Mouse (Mus musculus) lung, adult 18-20 months (tissue): ENCODE data around the gene Hnrnpdl.

ENCODE experiments used
- DNase-seq, 2 experiments: peaks; one replicate each; pipeline ENCODE4 v3.0.0; 2022; ENCODE audit warnings: mixed read lengths in 2 of 2

The Hnrnpdl gene

GRCm38 (mm10) chr5:100000500-100000899 is 39.0 kb downstream of the Hnrnpdl start:
- no peak for DNase-seq

DNA sequence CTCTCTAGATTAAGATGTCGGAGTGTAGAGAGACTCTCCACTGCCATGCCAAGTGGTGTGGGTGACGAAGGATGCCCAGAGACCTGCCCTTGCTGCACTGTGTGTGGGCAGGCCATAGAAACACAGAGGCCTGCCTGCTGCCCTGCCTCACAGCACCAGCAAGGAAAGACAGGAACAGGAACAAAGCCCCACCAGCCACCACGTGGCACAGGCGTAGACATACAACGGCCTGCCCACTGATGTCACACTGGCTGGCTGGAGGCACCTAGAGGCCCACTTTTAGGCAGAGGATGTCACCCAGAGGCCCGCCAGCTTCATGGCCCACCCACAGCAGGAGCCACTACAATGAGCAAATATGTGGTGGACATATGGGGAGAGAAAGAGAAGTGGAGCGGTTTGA is 39.4 kb downstream of the Hnrnpdl start:
- DNase-seq: no peak

GRCm38 (mm10) chr5:99994680-99995079 is 44.8 kb downstream of the Hnrnpdl start:
- DNase-seq: no peak

- no peak for DNase-seq
These were observed 45.3 kb downstream of the Hnrnpdl start for GRCm38 (mm10) chr5:99994166-99994565.
